Mouse (Mus musculus) frontal cortex, postnatal 36 days (tissue): ENCODE data around the gene 1110059E24Rik.

ENCODE experiments used
- DNase-seq, 2 experiments: peaks; one replicate each; pipeline ENCODE4 v3.0.0; 2022; ENCODE audit warnings: low spot score in 2 of 2

Gene 1110059E24Rik

DNA sequence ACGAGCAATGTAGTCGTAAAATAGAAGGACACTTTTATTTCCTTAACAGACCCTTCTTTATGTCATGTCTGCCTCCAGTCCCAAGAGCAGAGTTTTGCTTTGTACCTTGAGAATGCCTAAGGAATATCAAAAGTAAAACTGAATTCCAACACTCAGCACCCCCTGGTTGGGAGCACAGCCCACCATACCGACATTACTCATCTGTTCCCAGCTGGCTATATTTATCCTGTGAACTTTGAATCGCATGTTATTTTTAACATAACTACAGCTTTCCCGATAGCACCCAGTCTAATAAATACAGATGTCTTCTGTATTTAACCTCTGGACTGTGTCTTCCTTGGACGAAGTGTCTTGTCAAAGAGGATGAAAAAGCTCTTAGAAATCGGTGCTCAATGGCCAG lies 80.8 kb downstream of the 1110059E24Rik start:
- DNase-seq: no peak

DNA sequence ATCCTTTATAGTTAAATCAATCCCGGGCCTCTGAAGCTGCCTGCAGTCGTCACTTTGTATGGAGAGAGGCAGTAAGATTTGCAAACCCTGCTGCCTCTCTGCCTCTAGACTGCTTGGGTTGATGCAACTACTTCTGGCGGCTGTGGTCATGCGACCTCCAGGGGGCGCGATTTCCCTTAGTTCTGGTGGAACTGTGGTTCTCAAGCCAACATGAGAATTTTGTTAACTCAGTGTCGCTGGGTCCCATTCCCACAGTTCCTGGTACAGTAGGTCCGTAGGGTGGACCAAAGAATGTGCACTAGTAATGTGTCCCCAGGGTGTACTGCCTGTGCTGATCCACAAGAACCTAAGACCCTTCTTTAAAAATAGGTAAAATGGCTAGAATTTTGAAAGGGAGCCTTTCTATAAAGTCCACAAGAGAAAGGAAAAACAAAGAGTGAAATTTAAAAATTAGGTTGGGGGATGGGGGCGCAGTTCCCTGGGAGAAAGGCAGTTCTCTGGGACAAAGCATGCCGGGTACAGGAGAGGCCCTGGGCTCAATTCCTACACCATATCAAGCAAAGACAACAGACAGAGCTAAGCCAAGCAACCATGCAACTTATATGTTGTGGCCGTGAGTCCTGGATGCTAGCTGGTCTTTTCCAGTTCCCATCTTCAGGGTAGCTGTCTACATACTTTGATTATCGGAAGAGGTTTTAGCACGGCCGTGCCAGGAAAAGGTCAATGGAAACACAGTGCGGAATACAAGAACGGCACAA lies 81.4 kb downstream of the 1110059E24Rik start:
- DNase-seq: peak; percentile 79 to 87

DNA sequence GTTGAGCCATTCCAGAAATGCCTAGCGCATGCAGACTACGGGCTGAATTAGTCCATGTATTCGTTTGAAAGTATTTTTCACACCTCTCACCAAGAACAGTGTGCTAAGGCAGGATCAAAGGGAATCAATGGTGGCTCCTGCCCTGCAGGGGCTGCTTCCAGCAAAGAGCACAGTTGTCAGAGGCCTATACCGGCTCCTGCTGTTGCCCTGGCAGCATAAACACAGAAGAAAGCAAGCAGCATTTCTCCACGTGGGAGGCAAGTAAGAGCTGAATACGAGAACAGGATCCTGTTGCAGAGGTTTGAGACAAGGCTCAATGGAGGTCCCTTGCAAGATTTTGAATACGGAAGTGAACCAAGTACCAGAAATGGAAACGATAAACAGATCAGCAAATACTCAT lies 82.0 kb downstream of the 1110059E24Rik start:
- DNase-seq: peak in 1 of 2 experiments; percentile 24

DNA sequence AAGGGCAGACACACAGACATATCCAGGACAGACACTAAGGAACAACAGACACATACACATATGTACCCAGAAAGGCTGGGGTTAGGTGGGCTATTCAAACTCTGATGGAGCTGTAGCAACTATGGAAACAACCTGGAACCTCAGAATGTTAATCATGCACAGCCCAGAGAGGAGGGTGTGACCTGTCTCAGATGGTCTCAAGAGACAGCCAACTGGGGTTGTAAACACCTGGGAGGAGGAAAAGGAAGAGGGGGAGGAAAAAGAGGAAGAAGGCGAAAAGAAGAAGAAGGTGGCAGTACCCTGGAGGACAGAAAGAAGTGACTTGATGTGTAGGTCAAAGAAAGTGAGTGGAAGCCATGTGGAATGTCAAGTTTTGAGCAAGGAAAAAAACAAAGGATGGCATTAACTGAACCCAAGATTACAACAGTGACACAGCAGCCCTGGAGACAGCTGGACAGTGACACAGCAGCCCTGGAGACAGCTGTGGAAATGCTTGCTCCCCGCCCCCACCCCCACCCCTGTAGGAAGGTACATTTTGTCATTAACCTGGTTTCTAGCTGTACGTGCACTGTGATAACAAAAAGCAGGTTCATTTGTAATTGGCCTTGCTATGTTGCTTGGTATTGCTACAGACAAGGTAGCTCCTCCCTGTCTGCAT lies 84.1 kb downstream of the 1110059E24Rik start:
- DNase-seq: no peak

DNA sequence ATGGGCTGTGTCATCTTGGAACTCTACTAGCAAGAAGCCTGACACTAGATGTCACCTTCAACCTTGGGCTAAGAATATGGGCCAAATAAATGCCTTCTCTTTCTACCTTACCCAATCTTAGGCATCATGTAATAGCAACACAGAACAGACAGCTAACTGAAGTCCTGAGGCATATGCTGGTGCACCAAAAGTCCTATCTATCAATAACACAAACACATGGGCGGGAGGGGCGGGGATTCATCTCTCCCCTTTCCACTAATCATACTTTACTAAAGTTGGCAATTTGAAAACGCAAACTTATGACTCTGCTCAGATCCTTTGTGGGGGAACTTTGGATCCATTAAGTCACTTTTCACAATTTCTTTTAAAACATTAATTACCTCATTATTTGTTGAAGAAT lies 84.8 kb downstream of the 1110059E24Rik start:
- no peak for DNase-seq

DNA sequence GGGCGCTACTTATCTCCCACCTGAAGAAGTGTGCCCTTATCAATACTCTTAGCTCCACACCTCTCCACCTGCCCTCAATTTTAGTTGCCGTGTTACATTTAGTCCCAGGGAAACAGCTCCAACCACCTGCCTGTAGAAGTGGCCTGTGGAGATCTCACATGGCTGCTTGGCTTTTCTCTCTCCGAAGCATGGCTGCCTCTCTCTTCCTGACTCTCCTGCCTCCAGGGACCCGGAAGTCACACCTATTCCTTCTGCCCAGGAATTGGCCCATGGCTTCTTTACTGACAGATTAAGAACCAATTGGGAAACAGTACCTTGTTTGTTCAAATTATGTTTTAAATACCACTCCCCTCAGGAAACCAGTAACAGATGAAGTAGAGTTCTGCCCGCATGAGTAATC lies 86.3 kb downstream of the 1110059E24Rik start:
- no peak for DNase-seq

DNA sequence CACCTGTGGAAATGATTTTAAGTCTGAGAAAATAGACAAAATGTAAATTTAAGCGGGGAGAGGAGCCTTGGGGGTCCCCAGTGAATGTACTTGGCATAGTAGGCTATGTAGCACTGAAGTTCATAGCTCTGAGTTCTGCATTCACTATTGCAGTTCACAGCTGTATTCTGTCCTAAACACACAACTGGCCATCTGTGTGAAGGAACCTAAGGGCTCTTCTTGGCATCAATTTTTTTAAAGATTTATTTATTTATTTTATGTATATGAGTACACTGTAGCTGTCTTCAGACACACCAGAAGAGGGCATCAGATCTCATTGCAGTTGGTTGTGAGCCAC lies 88.3 kb downstream of the 1110059E24Rik start:
- DNase-seq: no peak

DNA sequence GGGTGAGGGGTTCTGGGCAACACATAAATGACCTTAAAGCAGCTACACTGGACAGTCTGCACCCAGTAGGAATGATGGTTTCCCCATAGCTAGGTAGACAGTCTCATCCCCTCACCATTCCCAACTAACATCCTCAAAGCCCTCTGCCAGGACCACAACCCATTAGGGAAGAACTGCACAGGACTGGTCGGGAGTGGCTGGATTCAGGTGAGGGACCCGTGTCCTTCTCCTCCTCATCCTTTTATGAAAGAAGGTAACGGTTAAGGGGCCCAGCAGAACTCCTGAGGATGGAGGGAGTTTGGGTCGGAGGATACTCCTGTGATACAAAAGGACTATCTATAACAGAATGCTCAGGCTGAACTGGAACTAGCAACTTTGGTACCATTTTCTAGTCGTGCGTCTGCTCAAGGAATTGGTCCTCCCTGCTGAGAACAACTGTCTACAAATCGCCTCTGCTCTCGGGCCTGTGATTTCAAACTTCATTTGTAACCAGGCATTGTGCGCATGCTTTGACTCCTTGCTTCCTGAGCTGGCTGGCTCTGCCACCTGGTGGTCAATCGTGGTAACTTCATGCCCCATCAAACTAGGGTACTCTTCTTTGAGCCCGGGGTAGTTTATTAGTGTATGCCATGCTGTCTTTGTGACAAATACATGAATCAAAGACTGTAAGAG lies 88.9 kb downstream of the 1110059E24Rik start:
- peak; percentile 81 to 89 for DNase-seq

DNA sequence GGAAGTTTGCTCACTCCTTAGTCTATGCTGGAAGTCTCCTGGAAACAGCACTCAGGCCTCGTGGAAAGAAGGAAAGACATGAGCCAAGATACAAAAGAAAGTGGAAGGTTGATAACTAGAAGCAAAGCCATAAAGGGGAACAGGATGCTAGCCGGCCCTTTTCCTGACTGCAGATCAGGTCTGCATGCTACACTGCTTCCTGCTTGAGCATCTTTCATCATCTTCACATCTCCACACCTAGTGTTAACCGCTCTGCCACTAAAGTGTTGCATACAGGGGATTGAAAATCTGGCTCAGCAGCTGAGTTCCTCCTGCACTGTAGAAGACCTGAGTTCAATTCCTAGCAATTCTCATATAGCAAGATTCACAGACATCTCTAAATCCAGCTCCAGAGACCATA lies 89.8 kb downstream of the 1110059E24Rik start:
- DNase-seq: no peak

DNA sequence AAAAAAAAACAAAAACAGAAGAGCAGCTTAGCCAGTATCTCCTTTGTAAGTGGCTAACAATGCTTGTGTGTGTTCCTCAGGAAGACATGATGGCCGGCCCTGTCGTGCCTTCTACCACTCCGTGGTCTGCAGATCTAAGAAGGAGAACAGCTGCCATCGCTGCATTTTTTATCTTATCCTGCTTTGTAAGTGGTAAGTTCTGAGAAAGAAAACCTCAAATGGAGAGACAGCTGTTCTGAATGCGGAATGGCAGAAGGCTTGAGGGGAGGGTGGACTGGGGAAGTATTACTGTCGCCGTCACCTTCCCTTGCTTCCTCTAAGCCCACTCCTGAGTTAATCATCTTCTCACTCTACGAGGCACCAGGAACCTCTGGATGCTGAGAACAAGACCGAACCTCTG lies 100.0 kb downstream of the 1110059E24Rik start:
- no peak for DNase-seq

DNA sequence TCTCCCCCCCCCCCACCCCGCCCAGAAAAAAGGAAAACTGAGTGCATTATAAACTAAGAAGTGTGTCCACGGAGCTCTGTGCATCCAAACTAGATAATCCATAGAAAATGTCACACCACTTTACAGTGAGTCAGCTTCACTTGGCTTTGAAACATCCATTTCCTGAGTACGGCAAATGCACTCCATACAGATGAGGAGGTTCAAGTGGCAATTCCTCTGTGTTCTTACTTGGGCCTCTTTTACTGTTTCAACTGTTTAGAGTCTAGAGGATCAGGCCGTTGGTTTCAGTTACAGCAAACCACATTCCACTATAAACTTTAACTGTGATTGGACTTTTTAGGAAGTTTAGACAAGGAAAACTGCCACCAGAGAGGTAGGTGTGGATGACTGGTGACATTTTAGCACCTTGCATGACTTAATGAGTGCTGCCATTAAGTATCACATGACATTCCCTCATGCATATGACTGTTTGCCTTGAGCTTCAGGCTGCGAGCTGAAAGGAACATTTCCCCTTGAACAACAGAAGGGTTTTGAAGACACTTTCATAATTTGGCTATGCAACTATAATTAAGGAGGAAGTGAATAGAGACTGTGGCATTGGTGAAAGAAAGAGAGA lies 100.7 kb downstream of the 1110059E24Rik start:
- DNase-seq: no peak

DNA sequence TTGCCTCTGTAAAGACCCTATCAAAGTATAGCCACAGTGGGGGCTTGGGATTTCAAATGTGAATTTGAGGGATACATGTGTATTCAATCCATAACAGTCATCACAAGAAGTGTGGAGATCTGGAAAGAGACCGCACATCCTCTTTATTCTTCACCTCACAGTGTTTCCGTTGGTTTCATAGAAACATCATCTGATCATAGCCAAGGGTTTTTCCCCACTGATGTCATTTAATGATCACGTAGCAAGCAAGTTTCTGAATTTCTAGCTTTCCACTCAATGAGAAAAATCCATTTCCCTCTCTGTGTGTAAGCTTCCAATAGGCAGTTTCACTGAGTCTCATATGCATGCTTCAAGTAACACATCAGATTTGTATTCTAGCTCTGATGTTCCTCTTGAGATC lies 103.1 kb downstream of the 1110059E24Rik start:
- DNase-seq: no peak

DNA sequence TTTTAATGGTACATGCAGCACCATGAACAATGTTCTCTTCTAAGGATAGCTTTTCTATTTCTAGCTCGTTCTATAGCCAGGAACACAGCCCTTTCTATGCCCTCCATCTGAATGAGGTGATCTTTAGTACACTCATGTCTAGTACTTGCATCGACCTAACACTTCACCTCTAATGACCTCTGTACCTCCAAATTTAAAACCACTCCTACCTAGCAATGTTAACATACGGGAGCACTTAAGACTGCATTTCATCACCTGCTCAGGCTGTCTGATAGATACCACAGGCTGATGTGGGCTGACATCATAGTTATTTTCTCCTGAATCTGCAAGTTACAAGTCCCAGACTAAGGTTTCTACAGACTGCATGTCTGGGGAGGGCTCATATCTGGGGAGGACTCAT lies 103.8 kb downstream of the 1110059E24Rik start:
- no peak for DNase-seq

DNA sequence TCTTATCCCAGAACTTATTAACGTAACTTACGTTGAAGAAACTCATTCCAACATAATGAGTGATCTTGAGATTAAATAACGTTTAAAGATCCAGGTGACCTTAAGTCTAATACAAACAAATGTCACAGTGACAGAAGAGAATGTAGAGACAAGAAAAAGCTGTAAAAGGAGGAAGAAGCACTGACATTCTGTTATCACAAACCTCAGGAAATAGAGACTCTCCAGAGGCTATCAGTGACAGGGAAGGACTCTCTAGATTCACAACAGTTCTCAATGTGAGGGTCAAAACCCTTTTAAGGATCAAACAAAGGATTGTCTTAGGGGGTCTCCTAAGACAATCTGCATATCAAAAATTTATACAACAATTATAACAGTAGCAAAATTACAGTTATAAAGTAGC lies 115.7 kb downstream of the 1110059E24Rik start:
- DNase-seq: no peak
